Mouse (Mus musculus): ENCODE results near the gene Tma7.

DNA sequence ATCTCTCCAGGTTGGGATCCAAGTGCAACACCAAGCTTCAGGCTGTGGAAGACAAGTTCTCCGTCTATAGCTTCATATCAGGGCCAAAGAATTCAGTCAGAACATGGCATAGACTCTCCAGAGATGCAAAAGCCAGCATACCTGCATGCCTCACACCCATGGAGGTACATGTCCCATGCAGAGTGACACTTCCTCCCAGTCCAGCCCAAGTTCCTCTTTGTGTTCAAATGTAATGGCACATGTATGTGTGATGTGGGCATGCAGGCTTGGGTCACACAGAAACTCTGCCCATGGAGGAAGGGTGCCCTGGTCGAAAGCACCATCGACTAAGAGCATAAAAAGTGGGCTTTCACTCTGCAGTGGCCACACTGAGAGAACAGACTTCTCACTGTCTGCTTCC is 41.8 kb upstream of the Tma7 start:
- TF ChIP-seq GATA1 (IDR thresholded peaks at IDR 0.05; ENCODE audit: low read length), result no peak
- no peak for TF ChIP-seq TAL1 (IDR thresholded peaks at IDR 0.05; ENCODE audit: low read length)

Data from erythroblast, embryonic 14.5 days (primary cell).